Mouse (Mus musculus): ENCODE measurements around the gene Lmod3.

Lmod3 gene

DNA sequence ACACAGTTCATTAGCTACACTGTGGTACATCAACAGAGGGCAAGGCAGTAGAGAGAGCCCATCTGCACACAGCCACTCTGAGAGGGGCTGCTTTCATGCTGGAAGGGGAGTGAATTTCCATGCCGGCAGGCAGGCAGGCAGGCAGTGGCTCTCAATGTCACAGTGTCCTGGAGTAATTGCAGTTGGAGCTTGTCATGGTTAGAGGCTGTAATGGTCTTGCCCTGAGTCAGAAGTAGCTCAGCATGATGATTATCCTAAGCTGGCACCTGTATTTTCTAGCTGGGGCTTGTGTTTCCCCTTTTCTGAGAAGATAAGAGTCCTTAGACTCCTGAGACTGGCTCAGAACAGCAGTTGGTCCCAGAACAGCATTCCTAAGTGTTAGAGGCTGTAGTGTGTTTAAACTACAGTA, 26.5 kb downstream of the Lmod3 start:
- no peak for DNase-seq (ENCODE audit: low spot score in 2 of 2)

DNA sequence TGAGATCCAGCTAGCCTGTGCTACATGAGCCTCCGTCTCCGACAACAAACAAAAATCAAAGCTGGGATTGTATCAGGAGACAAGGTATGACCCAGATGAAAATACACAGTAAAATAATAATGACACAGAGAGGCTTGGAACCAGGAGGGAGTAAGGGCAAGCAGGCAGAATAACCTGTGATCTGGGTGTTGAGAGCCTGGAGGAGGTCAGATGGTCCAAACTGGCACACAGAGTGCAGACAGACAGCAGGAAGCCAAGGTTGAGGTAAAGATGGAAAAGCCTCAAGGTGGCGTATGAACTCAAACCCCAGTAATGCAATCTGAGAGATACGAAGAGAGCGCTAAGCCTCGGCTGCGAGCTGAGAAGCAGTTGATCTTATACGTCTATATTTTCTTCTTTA, 28.1 kb downstream of the Lmod3 start:
- DNase-seq (ENCODE audit: low spot score in 2 of 2), result no peak

DNA sequence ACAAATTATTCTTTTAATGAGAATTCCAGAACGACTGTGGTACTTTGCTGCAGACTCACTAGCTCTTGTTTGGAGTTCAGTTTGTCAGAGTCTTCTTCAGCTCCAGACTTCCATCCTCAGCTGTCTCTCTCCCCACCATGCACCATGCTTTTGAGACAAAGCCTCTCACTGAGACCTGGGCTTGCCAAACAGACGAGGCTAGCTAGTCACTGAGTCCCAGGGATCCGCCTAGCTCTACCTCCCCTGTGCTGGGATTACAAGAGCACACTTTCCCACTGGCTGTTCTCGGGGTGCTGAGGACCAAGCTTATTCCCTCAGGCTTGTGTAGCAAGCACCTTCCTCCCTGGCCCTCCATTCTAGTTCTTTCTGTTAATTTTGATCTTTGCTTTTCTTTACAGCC, 29.0 kb downstream of the Lmod3 start:
- no peak for DNase-seq (ENCODE audit: low spot score in 2 of 2)

DNA sequence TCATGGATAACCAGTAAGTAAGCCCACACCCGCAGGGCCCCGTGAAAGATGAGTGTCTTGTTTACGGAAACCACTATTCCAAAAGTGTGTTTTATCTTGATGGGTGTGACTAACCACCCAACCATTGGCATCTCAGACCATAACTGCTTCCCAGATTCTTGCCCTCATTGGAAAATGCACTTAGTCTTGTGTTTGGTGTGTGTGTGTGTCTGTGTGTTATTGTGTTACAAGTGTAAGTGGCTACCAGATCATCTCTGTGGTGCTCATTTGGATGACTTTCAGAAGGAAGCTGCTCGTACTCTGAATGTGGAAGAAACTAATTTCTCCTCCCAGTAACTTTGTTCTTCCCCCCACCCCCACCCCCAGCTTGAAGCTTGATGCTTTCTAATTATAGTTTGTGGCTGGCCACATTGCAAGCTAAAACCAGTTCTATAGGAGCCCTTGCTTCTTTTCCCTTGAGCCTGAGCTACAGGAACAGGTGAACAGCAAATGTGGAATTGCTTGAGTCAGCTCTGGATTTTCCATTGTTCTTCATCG, 29.6 kb downstream of the Lmod3 start:
- DNase-seq (ENCODE audit: low spot score in 2 of 2), result no peak

DNA sequence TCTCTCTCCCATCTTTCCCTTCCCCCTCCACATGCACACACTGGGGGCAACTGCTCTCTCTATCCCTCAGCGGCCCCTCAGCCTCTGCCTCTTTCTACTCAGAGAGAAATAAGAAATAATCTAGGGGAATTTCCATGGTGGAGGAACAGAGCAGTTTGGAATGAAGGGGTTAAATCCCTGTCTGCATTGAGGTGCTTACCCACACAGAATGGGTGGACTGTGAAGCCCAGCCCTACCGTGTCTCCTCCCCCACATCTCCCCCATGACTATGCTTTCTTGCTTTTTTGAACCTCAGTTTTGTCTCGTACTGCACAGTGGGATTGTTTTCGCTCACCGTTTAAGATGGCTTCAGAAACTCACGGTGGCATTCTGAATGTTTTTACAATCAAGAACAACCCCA, 30.2 kb downstream of the Lmod3 start:
- DNase-seq (ENCODE audit: low spot score in 2 of 2), result no peak

DNA sequence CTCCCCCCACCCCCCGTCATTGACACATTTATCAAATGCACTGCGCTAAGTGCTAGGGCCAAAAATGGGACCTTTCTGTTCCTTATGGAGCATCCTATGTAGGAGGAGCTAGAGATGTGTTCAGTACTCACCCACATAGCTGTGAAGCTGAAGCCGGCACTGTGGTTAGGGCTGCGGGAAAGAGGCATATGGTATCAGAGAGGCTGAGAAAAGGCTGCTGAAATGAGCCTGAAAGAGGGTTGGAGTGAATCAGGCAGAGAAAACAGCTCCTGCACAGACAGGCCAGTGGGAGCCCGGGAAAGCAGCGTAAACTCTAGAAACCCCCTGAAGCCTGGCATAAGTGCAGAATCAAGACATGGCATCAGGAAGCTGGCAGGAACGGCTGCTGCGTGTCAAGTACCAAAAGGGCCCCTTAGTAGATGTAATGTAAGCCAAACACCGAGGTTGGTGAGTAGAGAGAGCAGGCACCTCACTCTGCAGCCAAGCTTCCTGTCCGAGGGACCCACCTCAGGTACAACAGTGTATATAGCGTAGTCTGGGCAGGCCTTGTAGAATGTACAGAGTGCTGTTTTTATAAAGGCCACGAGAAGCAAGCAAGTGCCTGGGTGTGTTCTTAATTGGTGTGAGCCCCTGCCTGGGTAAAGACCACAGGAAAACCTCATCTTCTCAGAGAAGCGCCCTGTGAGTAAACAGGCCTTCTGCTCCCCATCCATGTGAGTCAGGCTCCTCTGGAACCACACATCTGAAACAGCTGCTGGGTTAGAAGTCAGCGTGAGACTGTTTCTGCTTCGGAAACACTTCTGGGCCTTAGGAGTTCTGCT, 31.1 kb downstream of the Lmod3 start:
- peak; percentile 22 to 47 for DNase-seq (ENCODE audit: low spot score in 2 of 2)

DNA sequence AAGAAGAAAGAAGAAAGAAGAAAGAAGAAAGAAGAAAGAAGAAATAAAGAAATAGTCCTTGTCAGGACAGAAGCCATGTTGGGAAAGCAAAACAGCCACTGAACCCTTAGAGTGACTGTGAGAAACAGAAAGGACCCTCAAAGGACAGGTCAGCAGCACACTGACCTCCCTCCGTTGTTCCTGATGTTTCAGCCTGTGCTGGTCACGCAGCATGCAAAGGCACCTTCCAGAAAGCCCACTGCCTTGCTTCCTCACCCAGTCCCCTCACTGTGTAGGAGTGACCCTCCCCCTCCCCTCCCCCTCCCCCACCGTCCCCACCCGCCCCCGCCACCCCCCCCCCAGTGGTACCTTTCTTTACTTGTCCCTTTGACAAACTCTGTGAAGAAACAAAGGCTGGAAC, 31.9 kb downstream of the Lmod3 start:
- no peak for DNase-seq (ENCODE audit: low spot score in 2 of 2)

DNA sequence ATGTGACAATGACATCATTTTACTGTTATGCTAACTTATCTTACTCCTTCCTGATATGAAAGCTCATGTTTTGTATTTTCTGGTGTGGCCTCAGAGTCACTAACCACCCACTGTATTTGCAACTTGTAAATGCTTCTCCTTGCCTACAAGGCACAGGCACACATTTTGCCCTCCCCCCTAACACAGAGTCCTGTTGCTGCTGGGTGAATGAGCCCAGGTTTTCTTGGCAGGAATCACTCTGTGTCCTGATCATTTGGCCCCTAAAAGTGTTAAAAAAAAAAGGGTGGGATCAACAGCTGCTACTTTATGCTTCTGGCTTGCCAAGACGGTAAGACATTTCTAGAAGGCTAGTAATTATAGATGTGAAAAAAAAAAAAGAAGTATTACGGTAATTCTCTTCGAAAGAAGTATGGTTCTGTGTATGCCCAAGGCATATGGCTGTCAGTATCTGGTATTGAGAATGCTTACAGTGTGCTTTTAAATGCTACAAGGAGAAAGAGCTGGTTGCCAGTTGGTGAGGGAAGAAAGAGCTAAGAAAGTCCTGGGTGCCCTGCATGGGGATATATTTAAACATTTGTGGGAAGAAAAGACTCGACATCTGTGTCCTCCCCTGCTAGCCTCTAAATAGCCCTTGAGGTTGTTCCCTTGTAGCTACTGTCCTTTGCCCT, 36.3 kb downstream of the Lmod3 start:
- no peak for DNase-seq (ENCODE audit: low spot score in 2 of 2)

DNA sequence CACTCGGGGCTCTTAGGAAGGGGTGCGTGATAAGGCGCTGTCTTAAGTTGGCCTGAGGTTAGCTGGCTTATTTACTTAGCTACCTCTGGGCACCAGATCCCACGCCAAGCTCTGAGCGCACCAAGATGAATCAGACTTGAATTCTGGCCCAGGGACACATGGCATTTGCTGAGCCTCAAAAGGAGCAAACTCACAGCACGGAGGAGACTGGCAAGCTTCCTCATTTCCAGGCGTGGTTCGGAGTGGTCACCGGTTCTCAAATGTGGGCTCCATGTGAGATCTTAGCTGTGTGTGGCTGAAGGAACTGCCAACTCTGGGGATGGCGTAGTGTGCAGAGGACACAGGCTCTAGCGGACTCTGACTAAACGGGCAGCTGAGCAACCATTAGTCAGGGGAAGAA, 40.6 kb downstream of the Lmod3 start:
- peak in 1 of 2 experiments; percentile 36 for DNase-seq (ENCODE audit: low spot score in 2 of 2)

DNA sequence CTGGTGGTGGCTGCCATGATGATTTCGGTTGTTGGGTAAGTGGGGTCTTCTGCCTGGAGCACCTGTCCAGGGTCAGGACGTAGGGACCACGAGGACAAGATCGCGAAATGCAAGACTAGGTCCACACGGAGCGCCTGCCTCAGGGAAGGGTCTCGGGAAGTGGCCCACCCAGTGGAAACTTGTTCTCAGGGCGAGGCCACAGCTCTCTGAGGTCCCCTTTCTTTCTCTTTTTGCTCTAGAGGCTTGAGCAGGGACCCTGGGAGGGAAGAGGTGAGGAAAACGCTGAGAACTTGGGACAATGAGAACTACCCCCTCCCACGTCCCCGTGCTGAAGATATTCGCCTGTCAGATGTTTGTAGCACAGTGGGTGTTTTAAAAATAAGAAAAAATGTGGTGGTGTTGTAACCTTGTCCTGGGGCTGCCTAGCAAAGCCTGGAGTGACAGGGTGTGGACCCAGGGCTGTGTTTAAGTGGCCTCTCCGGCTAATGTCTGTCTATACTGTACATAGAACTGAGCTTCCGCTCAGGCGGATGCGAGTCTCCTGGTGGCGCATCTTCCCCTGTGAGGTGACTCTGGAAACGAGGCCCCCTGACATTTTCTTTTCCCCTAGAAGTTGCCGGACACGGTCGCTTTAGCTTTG, 41.5 kb downstream of the Lmod3 start:
- no peak for DNase-seq (ENCODE audit: low spot score in 2 of 2)

DNA sequence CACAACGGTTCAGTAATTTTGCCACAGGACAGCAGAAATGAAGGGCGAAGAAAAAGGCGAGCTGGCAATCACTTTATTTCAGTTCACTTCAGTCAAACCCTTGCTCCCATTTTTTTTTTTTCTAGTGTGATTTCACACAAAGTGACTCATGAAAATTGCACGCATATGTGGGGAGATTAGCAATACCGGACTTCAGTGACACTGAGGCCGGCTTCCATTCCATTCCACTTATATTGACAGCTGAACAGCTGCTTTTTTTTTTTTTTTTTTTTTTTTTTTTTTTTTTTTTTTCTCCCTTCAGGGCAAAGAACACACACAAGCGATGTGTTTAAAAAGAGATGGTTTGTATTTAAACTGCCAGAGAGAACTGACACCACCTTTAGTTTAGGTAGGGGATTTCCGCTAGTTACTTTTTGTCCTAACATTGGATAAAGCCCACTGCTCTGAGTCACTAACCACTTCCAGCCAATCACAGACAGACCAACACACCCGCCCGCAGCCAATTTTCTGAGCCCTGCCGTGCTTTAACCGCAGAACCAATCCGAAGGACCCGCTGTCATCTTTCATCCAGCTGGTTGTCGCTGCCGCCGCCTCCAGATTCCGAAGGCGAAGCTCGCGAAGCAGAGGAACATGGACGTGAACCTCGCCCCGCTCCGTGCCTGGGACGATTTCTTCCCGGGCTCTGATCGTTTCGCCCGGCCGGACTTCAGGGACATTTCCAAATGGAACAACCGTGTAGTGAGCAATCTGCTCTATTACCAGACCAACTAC, 42.2 kb downstream of the Lmod3 start, which contains the start of gene Arl6ip5:
Gene Arl6ip5 (plus strand): TSS at position 499 of the 771 bp plus-strand sequence.
- peak; percentile 76 to 78 for DNase-seq (ENCODE audit: low spot score in 2 of 2)

DNA sequence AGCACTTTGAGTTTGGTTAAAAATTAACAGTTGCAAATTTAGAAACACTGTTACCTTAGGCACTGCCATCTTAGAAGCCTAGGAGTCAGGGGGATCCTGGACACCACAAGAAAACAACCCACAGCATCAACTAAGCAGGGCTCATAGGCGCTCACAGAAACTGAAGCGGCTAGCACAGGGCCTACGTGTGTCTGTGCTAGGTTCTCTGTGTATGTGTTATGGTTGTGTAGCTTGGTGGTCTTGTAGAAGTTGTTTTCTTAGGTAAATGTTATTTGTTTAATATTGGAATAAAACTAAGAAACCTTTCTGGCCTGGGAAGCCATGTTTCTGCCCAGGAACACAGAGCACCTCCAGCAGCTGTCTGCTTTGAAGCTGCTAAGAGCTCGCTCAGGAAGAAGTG, 42.8 kb downstream of the Lmod3 start:
- DNase-seq (ENCODE audit: low spot score in 2 of 2), result no peak

DNA sequence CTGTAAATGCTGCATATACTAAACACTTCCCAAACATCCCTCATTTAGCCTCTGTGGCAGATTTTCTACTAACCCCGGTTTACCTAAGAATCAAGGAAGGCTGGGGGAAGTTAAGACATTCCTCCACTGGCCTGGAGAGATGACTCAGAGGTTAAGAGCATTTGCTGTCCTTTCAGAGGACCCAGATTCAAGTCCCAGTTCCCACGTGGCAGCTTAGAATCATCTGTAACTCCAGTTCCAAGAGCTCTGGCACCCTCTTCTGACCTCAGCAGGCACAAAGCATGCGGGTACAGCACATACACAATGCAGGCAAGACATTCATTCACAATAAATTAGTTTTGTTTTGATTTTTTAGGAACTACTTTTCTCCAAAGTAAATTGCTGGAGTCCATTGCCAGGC, 43.4 kb downstream of the Lmod3 start:
- no peak for DNase-seq (ENCODE audit: low spot score in 2 of 2)

DNA sequence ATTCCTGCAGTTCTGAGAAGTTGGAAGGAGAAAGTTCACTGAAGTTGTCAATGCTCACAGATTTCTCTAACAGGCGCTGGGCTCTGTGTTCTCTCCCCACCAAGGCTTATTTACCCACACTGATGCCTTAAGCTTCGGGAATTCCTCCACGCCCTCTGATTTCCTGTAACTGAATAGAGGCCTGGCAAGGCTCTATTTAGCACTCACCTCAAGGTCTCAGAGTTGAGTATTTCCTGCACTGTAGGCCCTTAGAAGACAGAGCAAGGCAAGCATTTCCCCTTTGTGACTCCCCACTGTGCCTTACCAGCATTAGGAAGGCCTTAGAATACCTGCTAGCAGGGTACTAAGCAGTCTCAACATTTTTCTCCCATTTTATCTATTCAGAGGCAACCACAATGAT, 44.2 kb downstream of the Lmod3 start:
- DNase-seq (ENCODE audit: low spot score in 2 of 2), result no peak

DNA sequence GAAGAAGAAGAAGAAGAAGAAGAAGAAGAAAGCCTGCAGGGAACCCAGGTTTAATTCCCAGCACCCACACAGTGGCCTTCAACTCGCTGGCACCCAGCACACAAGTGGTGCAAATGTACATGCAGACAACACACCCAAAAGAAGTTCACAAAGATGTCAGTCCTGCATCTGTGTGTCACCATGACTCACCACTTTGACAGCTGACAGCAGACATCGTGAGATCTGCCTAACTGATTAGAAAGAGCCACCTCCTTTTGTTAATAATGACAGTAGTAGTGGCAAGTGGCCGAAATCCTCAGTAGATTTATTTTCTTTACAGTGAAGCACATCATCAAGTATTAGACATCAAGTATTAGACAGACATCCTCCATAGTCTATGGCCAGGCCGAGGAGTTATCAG, 45.5 kb downstream of the Lmod3 start:
- no peak for DNase-seq (ENCODE audit: low spot score in 2 of 2)

DNA sequence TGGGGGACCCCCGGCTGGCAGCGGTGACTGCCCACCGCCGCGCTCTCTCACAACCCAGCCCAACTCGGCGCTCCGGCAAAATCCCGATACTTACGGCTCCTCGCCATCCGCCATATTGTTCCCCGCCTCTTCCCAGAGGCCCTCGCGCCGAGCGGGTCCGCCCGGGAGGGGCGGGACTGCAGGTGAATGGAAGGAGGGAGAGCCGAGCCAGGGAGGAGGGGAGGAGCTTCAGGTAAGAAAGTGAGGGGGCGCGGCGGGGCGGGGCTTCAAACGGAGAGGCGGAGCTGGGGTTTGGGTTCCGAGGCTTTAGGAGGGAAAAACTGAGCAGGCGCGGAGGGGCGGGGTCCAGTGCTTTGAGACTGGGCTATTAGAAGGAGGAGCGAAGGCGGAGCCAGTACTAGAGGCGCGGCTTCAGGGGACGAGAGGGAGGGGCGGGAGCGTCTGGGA, 47.1 kb downstream of the Lmod3 start, which contains the start of gene Uba3:
Gene Uba3 (minus strand): TSS at position 209 of the 447 bp plus-strand sequence.
- DNase-seq (ENCODE audit: low spot score in 2 of 2), result peak; percentile 95 to 98

DNA sequence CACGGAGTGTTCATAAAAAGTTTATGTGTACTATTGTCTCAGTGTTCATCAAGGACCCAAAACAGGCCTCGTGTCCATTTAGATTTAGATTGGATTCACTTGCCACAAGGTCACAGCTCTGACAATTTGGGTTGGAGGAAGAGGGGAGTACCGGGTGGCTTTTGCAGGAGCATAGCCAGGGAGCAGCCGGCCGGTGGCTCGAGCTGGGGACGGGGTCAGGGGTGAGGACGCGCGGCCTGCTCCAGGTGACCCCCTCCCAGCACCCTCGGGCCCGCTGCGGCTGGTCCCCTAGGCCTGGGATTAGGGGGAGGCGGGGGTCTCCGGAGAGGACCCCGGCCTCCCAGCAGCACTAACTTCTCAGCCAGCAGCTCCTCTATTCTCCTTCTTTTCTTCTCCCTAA, 47.6 kb downstream of the Lmod3 start:
- DNase-seq (ENCODE audit: low spot score in 2 of 2), result no peak

DNA sequence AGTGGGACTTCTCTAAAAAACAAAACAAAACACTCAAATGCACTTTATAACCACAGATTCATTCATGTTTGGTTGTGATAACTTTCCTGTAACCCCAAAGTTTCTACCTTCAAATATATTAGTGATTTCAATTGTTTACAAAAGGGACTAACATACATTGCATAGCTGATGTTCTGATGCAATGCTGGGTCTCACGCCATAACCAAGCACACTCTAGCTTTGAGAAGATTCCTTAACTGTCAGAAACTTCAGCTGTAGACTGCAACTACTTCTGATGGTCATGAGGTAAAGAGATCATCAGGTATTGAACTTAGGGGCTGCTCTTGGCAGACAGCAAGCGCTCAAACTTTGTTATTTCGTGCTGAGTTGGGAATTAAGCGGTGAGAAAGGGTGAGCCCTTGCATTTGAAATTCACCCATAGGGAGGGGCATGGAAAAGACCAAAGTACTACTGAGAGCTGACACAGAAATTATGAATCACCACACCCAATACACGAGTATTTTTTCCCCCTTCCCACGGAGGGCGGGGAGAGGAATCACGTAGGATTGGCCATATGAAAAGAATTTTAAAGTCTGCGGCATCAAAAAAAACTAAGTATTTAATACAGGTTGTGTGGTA, 48.2 kb downstream of the Lmod3 start:
- no peak for DNase-seq (ENCODE audit: low spot score in 2 of 2)

DNA sequence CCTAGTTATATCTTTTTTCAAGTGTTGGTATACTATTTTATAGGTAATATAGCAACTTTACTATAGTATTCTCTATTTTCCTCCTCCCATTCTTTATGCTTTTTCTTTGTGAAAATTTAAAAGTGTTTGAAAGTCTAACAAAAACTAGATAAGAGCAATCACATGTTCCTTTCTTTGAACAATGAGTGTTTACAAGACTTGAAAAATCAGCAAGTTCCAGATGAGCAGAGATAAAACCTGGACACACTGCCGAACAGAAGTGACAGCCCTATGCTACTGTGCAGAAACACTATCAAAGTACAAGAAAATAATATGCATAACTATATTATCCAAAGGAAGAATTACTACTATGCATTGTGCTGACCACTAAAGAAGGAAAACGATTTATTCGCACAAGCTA, 50.1 kb downstream of the Lmod3 start:
- no peak for DNase-seq (ENCODE audit: low spot score in 2 of 2)

DNA sequence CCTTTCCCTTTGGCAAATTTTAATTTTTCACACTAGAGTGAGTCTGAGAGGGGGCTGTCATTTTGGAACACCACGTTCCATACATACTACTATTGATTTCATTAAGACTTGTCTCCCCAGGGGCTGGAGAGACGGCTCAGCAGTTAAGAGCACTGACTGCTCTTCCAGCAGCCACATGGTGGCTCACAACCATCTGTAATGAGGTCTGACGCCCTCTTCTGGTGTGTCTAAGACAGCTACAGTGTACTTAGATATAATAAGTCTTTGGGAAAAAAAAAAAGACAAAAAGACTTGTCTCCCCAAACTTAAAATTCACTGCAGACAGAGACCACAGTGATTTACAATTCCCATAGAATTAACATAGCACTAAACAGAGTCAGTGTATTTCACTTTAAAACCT, 52.1 kb downstream of the Lmod3 start:
- DNase-seq (ENCODE audit: low spot score in 2 of 2), result no peak
